Mouse (Mus musculus) urinary bladder, adult 2 months (tissue): ENCODE data around the gene 4933434E20Rik. TPM values are rescaled to one million over a fixed set of nuclear protein-coding genes. Genes with fewer than 3 reads are reported as not detected.

Experiments
- DNase-seq: peaks from one replicate; pipeline ENCODE4 v3.0.0; 2022; ENCODE audit warnings: low spot score
- polyA plus RNA-seq: library from polyadenylated mRNA; depleted of rRNA; stranded (reverse); fragments of >200 nt; gene quantifications from 2 replicates; pipeline ENCODE4 v1.2.3, GENCODE M21; 2012; rRNA removed

Gene 4933434E20Rik
- 85.5 and 91.1 TPM in 2 replicates for polyA plus RNA-seq

DNA sequence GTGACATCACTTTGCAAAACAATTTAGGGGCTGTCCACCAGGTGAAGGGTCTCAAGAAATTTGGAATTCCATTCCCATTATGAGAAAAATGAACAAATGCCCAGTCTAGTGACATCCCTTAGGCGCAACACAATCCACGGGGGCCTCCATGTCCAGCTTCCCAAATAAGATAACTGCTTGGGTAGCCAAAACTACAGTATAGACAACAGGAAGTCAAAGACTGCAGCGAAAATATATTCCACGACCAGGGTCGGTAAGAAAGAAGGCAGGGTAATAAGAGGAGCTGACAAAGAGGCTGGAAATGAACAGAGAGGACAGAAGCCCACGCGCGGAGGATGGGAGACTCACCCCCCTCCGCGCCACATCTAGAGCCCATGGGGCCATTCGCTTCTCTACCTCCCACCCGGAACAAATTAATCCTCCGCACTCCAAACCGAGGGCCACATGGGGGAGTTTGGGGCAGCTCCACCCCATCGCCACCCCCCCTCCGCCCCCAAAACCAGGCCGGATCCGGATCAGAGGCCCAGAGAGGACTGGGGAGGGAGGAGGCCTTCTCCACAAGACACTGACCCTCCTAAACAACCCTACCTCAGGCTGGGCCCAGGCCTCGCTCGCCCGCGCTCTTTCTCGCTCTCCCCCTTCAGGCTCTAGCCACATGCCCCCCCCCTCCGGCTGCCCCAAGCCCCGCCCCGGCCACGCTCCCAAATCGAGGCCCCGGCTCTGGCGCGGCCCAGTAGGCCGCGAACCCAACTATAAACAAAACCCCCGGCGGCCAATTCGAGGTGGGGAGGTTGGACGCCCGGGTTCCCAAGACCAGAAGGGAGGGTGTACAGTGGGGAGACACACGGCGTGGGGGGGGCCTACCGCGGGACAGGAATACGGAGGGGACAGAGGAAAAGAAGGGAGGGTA is at the start of gene 4933434E20Rik:
Gene 4933434E20Rik, plus strand, starts transcription at position 196 of the 910 bp plus-strand sequence.
- DNase-seq = peak; percentile 57

DNA sequence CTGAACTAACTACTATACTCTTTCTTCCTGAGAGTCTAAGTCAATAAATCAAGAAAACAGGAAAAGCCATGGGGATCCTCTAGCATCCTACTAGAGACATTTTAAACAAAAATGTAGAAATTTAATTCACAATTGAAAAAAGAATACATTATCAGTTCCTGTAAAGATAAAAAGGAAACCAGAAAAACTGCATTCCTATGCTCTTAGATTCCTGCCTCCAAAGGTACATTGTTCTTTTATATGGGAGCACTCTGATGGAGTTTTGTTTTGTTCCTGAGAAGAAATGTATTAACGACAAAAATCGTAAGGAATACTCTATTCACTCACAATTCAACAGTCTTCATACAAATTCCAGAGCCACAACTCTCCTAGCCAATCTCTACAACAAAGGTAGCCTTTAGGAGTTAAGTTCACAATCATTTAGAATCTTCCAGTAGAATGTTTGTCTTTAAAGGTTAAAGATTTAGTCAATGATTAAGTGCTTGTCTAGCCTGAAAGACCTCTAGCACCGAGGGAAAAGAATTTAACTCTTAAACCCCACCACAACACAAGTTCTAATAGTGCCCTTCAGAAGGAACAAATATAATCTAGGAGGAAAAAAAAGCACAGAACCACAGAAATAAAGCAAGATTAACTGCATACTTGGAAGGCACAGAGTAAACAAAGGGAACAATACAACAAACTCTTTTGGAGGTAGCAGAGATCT is 47.2 kb upstream of the 4933434E20Rik start:
- no peak for DNase-seq

DNA sequence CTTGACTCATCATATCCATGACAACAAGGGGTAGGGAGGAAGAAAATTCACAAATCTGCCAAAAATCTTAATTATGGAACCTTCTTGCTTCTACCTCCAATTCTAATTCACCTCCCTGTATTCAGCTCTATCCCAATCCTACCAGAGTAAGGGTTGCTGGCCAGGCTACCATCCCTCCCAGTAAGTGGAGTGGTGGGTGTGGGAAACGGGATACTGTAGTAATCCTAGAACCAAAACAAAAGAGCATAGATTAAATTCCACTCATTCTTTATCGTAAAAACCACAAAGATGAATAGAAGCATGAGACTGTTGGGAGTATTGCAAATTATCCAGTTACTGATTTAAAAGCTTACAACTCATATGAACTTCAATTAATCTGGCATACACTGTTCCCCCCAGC is 41.1 kb upstream of the 4933434E20Rik start:
- DNase-seq = no peak

DNA sequence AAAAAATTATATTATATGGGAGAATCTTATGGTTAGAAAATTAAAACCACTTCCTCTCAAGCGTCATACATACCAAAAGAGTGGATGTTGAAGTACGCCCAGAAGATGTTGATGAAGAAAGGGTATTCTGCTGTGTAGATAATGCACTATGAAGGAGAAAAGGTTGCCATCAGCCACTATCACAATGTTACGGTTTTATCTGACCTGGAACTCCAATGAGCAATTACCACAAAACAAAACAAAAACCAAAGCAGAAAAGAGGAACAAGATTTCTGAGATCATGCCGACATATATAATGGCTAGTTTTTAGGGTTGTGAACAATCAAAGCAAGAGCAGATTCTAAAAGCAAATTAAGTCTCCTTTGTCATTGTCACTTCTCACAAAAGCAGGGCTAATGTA is 34.8 kb upstream of the 4933434E20Rik start:
- no peak for DNase-seq

DNA sequence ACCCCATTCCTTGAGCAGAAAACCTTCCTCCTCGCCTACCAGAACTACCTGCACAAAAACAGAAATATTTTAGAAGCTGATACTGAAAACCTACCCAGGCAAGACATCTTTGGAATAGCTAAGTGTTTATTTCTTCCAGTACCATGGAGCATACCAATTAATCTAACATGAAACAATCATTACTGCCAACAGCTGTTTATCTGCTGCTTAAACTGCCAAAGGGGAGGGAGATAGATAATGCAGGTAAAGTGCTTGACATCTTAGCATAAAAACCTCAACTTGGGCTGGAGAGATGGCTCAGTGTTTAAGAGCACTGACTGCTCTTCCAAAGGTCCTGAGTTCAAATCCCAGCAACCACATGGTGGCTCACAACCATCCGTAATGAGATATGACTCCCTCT is 16.8 kb upstream of the 4933434E20Rik start:
- no peak for DNase-seq

DNA sequence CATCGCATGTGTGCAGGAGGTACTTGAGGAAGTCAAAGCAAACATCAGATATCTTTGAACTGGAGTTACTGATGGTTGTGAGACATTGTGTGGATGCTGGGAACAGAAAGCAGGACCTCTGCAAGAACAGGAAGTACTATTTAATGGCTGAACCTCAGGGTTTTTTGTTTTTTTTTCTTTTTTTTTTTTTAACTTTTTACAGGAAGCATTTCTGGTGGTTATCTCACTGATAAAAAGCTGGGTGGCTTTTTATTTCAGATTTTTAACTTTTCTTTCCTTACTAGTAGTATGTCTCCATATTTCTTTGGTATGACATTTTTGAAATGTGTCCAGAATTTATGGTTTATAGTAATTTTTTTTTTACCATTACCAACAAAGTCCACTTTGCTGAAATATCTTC is 15.2 kb upstream of the 4933434E20Rik start:
- DNase-seq = no peak

DNA sequence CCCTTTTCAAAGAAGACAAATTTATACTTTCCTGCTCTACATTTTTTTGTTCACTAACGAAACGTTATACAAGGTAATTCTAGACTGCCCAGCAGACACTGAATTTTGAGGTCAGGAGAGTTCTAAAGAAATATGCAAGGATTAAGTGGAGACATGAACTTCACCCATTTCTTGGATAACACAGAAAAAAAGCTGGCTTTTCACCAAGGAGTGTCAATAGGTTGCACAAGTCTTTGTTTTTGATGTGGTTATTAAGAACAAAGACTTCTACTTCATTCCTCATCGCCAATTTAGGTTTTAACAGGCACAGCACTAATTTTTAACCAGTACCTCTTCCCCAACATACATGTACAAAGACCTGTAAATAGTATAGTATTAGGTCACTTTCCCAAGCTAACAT is 1.7 kb upstream of the 4933434E20Rik start:
- DNase-seq = no peak

DNA sequence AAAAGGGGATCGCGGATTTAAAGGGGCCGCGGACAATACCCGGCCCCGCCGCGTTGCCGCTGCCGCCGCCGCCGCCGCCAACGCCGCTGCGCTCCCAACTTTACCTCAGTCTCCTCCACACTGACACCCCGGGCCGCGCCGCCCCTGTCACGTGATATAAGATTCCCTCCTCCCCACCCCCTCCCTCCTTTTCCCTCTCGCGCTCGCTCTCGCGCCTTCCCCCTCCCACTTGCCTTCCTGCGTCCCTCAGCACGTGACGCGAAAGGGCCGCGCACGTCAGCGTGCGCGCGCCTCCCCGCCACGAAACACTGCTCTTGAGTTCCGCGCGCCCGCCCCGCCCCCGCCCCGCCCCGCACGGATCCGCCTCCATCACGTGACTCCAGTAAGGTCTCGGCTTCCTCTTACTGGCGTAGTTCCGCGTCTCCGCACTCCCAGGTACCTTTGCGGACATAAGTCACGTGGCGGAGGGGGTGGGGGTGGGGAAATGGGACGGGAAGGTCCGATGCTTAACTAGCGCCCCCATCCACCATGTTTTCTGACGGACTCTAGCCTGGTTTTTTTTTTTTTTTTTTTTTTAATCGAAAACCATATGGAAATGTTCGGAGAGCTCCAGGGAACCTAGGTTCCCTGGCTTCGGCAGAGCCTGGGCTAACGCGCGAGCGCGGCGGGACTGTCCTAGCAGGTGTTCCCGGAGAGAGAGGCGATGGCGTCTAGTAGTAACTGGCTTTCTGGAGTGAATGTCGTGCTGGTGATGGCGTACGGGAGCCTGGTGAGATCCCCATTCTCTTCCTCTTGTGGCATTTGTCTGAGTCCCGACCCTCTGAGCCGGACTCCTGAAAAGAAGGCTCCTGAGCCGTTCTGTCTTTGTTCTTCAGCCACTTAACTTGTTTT is 1.2 kb downstream of the 4933434E20Rik start, which contains the start of gene Ubap2l:
Gene Ubap2l, minus strand, starts transcription at position 278 of the 891 bp plus-strand sequence.
- DNase-seq = peak; percentile 78

DNA sequence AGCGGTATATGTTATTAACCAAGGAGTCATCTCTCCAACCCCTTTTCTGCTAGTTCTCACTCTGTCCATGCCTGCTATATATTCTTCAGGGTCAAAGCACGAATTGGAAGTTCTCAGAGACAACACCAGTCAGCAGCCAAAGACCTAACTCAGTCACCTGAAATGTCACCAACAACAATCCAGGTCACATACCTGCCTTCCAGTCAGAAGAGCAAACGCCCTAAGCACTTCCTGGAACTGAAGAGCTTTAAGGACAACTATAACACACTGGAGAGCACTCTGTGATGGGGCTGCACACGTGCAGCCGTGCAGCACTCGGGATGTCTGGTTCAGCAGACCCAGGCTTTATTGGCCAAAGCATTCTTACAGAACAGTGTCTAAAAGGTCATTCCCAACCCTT is 10.1 kb downstream of the 4933434E20Rik start:
- no peak for DNase-seq

DNA sequence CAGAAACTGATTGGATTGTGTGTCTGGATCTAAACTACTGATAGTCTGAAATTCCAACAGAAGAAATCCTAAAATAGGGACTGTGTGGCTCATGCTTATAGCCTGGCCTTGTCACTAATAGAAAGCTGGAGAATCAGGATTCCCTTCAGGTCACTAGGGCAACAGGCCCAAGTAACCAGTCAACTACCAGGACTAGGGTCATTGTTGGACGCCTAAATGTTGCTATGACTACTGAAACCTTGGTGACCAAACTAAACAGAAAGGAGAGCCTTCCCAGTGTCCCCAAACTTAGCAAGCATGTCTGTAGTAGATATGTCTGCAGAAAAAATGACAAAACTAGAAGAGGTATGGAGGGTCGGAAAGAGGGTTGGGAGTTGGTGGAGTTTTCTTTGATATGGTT is 11.1 kb downstream of the 4933434E20Rik start:
- DNase-seq = no peak

DNA sequence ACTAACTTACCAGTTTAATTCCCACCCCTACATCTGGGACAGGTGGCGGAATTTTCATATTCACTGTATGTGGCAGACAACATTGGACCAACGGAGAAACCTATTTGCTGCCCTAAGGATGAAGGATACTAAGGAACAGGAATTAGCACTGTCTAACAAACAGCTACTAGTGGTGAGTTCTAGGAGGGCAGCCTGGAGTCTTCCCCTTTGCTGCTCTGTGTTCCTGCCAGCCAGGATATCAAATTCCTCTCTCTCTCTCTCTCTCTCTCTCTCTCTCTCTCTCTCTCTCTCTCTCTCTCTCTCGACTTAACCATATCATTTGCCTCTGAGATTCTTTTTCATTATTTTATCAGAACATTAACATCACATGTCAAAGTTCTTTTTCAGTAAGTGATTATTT is 12.9 kb downstream of the 4933434E20Rik start:
- DNase-seq = no peak

DNA sequence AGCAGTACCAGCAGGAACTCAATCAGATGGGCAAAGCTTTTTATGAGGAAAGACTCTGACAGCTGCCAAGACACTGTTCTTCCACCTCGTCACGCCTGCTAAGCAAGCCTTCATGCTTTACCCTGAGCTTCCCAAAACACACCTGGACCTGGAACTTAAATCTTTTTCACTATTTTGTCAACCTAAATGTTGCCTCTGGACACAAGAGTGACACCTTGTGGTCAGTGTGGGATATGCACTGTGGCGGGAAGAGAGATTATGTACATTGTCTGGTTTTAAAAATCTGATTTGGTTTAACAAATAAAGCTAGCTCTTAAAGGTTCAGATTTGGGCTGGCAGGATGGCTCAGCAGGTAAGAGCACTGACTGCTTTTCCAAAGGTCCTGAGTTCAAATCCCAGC is 14.1 kb downstream of the 4933434E20Rik start:
- DNase-seq = no peak

DNA sequence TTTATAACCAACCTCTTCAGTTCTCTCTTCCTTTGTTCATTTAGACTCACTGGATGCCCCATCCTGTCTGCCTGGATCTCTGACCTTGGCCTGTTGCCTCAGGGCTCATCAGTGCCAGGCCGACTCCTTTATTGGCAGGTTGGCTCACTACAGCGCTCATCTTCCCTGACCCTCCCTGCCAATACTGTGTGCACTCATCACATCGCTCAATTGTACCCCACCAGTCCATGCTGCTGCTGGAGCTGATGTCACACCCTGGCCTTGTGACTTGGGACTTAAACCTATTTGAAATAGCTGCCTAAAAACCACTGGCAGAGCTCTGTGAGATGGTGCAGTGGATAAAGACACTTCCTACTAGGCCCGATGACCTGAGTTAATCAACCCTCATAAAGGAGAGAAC is 16.4 kb downstream of the 4933434E20Rik start:
- DNase-seq = no peak

DNA sequence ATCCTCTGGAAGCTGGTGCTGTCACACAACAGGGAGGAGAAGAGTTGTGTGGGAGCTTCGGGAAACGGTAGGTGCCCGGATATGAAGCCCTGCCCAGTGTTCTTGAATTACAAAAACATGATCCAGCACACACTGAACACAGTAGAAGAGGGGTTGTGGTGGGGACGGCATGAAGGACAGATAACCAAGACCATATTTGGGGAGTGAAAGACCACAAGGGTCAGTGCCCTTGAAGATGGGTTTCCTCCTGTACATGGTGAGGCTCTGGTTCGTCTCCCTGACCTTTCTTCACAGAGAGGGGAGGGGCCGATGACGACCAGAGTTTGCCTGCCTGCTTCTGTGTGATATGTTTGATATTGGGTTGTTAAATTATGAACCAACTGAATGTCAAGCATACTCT is 18.3 kb downstream of the 4933434E20Rik start:
- no peak for DNase-seq

DNA sequence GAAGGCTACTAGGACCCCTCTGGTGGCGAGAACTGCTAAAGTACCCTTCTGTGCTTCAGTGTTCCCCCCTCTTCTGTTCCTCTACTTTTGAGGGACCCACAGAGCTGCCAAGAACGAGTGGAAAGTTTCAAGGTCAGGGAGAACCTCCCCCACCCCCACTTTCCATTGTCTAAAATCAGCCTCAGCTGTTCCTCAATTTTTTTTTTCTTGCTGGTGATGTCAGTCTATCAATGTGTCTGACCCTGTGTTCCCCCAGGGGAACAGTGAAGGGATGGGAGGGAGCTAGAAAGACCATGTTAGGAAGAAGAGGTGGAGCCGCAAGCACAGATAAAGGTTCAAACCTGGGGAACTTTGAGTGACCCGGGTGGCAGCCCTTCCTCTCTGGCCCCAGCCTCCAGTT is 20.9 kb downstream of the 4933434E20Rik start, which contains the start of gene Tpm3:
Gene Tpm3, plus strand, starts transcription at position 356 of the 400 bp plus-strand sequence.
- DNase-seq = no peak

DNA sequence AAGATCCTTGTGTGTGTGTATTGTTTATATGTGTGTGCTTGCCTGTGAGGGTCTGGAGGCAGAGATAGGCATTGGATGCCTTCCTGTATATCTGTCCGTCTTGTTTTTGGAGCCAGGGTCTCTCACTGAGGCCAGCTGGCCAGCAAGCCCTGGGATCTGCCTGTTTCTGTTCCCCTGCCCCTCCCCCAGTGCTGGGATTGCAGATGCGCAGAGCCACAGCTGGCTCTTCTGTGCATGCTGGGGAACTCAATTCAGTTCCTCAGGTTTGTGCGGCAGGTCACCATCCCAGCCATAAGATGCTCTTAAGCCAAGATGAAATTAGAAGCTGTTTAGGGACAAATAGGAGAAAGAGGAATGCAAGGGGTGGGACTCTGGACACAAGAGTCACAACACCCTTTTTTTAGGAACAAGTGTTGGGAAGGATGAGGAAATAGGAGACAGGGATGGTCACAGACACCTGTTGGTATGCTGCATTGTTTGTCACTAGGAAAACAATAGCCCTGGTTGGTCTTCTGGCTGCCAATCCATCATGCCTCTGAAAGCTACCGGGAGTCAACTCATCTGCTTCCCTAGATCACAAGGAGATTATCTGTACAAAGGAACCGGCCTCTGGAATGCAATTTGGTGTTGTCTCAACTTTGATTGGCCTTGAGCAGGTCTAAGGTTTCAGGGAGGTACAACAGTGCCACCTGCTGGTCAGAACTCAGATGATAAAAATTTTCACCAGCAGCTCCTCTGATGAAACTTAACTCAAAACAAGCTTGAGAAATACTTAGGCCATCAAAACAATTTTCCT is 25.7 kb downstream of the 4933434E20Rik start:
- DNase-seq = no peak

DNA sequence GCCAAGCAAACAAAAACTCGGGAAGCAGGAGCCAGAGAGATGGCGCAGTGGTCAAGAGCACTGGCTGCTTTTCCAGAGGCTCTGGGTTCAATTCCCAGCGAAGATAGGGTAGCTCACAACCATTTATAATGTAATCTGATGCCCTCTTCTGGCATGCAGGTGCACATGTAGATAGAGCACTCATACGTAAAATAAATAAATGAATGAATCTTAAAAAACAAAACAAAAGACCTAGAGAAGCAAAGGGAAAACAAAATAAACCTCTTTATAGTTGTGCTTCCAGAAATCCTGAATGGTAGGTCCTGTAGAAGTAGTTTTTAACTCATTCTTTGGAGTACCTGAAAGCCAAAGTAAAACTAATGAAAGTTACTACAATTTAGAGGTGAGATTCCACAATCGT is 26.8 kb downstream of the 4933434E20Rik start:
- DNase-seq = no peak

DNA sequence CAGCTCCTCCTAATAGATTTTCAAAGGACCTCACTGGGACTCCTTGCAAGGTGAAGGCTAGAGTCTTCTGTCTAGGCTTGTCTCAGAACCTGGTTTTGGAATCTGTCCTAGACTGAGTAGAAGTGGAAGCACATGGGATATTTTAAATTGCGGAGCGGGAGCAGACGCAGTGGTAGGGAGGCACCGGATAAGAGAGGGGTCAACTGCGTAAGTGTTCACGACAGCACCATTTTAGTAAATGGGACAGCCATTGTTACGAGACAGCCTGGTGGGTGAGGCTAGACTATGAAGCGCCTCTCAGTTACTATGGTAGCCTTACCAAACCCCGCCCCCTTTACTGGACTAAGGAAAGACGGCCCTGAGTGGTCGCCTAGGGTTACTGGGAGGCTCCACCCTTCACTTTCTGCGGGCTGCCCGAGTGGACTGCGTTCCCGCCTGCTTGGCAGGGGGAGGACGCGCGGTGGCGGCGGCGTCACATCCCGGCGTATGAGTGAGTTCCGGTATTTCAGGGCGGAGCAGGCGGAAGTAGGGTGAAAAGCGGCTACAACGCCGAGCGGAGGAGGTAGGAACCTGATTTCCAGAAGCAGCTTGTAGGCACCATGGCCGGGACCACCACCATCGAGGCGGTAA is 27.8 kb downstream of the 4933434E20Rik start:
- peak; percentile 79 for DNase-seq

DNA sequence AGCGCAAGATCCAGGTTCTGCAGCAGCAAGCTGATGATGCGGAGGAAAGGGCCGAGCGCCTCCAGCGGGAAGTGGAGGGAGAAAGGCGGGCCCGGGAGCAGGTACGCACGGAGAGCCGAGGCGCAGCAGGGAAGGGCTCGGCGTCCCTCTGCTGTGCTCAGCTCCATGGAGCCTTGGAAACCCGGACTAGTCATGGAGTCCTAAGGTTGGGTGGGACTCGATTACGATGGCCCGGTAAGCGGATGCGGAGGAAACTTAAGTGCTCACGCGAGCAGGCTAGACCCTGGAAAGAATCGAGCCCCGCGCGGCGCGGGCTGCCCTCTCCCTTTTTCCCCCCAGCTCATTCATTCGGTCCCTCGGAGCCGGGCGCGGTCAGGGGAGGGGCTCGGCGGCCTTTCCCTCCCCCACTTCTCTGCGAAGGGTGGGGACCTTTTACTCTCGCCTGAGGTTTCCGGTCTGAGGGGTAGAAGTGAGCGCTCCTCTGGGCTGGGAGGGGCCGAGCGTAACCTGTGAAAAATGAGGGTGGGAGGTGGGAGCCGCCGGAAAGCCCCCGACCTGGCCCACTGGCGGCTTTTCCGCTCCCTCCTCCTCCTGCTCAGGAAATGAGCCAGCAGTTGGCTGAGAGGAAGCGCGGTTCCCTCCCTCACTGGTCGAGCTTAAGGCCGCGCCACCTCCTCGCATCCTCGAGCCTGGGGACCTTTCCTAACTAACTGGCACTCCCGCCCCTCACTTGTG is 28.5 kb downstream of the 4933434E20Rik start:
- DNase-seq = peak; percentile 55

DNA sequence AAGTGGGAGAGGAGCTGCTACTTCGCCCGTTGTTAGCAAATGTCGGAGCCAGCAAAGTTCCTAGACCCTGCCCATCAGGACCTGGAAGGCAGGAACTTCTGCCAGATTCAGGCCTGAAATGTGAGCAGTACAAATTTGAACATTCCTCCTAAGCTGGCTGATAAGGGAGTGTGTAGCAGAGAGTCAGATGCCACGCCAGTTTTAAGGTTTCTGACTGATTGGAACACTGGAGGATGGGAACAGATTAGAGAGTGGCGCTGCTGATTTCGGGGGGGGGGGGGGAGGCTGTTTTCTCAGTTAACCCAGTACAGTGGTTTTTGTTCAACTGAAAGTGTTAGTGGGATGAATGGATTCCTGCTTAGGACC is 29.0 kb downstream of the 4933434E20Rik start:
- DNase-seq = no peak
